Mouse (Mus musculus): Measurements from ENCODE around the gene 4930524B15Rik. TPM values are rescaled to one million over a fixed set of nuclear protein-coding genes. Genes with fewer than 3 reads are reported as not detected.

Gene 4930524B15Rik
- 0.06 TPM in 1 of 2 replicates, not detected in the other for polyA plus RNA-seq (2015; fragmentation: Nextera tagmentation; extraction: Ambion mirVana)

DNA sequence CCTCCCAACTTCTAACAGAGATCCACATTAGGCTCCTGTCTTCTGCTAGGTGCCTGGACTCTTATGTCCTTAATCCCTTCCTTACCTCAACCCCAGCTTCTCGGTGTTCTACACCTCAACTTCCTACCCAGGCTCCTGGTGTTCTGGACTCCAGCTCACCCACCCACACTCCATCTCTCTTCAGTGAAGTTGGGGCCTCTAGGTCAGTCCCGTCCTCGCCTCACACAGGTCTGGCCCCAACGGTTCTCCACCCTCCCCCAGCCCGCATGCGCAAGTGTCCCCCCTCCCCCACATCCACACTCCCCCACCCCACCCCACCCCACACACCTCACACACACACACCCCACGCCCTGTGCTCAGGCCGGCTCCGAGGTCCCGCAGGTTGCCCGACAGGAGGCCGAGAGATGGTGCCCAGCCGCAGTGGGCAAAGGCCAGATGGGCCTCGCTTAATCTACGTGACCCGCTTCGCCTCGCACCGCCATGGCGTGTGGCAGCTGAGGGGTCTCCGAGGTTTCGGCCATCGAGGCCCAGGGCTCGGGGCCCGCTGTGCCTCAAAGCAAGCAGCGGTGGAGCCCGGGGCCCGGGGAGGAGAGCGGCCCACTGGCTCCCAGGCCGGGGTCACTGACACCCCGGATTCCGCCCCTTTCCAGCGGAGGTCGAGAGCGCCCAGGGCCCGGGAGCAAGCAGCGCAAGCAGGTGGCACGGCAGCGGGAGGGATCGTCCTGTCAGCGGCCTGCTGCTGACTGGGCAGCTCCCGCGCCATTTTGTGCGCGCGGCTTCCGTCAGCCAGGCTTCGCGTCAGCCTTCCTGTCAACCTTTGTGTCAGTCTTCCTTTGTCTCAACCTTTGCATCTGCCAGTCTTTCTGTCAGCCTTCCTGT is at the start of gene 4930524B15Rik:
TSS of gene 4930524B15Rik (plus strand) at position 337 of the 879 bp plus-strand sequence.

DNA sequence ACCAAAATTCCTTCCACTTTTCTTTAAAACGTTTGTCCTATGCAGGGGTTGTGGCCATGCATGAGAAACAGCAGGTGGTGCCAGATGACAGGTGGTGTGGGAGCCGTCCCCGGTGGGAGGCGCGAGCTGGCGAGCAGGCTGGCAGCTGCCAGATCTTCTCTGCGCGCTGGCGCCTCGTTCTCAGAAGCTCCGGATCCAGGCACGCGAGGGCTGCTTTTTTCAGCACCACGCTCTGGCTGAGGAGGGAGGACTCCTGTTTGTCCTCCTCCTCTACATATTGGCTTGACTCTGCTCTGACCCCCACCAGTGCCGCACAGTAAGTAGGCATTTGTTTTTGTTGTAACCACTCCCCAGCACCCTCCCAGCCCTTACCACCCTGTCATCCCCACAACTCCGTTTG is 34.9 kb downstream of the 4930524B15Rik start, which contains the start of gene Nsg2:
TSS of gene Nsg2 (plus strand) at position 183 of the 400 bp plus-strand sequence.

Other genes starting within 250 kb of the 4930524B15Rik start
- 4.6 and 5.2 TPM in 2 replicates for gene Cpeb4, start 93.4 kb upstream of the 4930524B15Rik start, polyA plus RNA-seq (2015; fragmentation: Nextera tagmentation; extraction: Ambion mirVana)
- 0.34 and 0.36 TPM in 2 replicates for gene Nsg2, start 34.9 kb downstream of the 4930524B15Rik start, polyA plus RNA-seq (2015; fragmentation: Nextera tagmentation; extraction: Ambion mirVana)
- 0.10 TPM in 1 of 2 replicates, not detected in the other for gene Il9r, start 234.7 kb downstream of the 4930524B15Rik start, polyA plus RNA-seq (2015; fragmentation: Nextera tagmentation; extraction: Ambion mirVana)
- 28.1 and 28.8 TPM in 2 replicates for gene Snrnp25, start 239.8 kb downstream of the 4930524B15Rik start, polyA plus RNA-seq (2015; fragmentation: Nextera tagmentation; extraction: Ambion mirVana)